Mouse (Mus musculus): Measurements from ENCODE around the gene Ccdc27.

The Ccdc27 gene

DNA sequence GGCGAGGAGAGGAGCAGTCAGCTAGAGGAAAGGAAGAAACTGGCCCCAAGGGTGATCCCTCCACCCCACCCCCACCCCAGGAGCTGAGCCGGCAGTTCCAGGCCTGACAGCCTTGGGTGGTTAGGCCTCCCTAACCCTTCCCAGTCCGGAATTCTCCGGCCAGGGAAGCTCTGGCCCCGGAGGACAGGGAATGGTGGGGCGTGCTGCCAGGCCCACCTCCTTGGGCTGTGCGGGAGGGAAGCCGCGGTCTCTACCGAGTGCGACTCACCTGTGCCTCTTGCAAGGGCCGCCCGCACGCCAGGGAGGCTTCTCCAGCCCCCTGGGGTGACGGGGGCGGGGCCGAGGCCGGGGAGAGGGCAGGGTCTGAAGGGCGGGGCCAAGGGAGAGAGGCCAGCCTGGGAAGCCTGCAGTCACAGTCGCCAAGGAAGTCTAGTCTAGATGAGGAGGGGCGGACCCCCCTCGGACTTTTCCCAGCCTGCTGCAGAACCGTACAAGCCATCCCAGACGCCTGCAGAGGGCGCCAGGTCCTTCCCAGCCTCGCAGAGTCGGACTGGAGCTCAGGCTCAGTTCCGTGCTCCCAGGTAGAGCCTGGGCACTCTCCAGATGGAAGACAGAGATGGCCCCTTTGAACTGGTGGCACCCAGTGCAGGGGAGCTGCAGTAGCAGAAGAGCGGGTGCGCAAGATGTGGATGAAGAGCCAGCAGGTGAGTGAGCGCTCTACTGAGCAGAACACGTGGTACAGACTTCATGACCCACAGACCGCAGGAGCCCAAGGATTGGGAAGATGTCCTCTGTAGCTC is 16.6 kb downstream of the Ccdc27 start, which contains the start of gene Smim1:
TSS of gene Smim1 (minus strand) at position 590 of the 800 bp plus-strand sequence.
- DNase-seq (ENCODE audit: extremely low spot score, low spot score): peak; percentile 57

GRCm38 (mm10) chr4:154024729-154025521 is 17.6 kb downstream of the Ccdc27 start:
- no peak for DNase-seq (ENCODE audit: extremely low spot score, low spot score)

- no peak for DNase-seq (ENCODE audit: extremely low spot score, low spot score)
Measured at GRCm38 (mm10) chr4:154023754-154024601, 18.5 kb downstream of the Ccdc27 start.

GRCm38 (mm10) chr4:154022844-154023243 is 19.6 kb downstream of the Ccdc27 start:
- no peak for DNase-seq (ENCODE audit: extremely low spot score, low spot score)

DNA sequence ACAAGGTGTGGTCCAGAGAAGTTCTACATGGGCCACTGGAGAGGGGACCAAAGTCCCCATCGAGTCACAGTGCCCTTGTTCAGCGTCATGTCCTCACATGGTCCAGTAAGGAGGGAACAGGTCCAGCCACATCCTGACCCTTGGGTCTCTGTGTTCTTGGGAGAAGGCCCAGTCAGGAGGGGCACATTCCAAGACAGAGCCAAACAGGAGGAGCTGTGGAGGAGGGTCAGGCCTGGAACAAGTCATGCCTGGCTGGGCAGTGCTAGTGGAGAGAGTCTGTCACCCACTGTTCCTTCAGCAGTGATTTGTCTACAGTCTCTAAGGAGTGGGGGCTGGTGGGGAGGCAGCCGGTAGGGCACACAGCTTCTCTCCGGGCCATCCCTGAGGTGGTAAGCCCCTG is 20.1 kb downstream of the Ccdc27 start:
- DNase-seq (ENCODE audit: extremely low spot score, low spot score): no peak

GRCm38 (mm10) chr4:154021432-154021831 is 21.0 kb downstream of the Ccdc27 start:
- no peak for DNase-seq (ENCODE audit: extremely low spot score, low spot score)

DNA sequence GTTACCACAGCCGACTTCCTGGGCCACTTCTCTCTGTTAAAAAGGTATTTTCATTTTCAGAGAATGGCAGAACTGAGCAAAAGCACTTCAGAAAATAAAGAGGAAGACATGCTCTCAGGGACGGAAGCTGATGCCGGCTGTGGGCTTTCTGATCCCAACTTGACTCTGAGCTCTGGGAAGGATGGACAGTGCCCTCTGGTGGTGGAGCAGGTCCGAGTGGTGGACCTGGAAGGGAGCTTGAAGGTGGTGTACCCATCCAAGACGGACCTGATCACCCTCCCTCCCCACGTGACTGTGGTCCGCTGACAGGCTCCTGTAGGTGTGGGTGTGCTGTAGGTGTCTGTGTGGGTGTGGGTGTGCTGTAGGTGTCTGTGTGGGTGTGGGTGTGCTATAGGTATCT is 22.9 kb downstream of the Ccdc27 start:
- DNase-seq (ENCODE audit: extremely low spot score, low spot score): no peak

DNA sequence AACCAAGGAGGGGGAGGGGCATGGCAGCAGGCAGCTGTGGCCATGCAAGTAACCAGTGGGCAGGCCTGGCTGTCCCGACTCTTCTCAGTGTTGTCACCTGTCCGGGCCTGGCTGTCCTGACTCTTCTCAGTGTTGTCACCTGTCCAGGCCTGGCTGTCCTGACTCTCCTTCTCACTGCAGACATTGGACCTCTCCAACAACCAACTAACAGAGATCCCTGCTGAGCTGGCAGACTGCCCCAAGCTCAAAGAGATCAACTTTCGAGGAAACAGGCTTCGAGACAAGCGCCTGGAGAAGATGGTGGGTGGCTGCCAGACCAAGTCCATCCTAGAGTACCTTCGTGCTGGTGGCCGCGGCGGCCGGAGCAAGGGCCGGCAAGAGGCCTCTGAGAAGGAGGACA is 27.0 kb downstream of the Ccdc27 start:
- DNase-seq (ENCODE audit: extremely low spot score, low spot score): no peak

- DNase-seq (ENCODE audit: extremely low spot score, low spot score): peak; percentile 26
Measured at GRCm38 (mm10) chr4:154012132-154012882, 30.2 kb downstream of the Ccdc27 start.

DNA sequence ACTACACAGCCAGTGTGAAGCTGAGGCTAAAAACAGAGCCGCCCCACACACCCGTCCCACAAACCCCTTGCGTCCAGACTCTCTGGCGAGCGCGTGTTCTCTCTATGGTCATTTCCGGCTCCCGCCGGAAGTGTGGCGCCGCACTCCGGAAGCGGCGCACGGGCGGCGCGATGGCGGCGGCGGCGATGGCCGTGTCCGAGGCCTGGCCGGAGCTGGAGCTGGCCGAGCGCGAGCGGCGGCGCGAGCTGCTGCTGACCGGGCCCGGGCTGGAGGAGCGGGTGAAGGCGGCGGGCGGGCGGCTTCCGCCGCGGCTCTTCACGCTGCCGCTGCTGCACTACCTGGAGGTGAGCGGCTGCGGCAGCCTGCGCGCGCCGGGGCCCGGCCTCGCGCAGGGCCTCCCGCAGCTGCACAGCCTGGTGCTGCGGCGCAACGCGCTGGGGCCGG is 30.8 kb downstream of the Ccdc27 start, which contains the start of gene Lrrc47:
TSS of gene Lrrc47 (plus strand) at position 86 of the 444 bp plus-strand sequence.
- peak; percentile 88 for DNase-seq (ENCODE audit: extremely low spot score, low spot score)

- DNase-seq (ENCODE audit: extremely low spot score, low spot score): no peak
Measured at GRCm38 (mm10) chr4:154010907-154011645, 31.4 kb downstream of the Ccdc27 start.

- DNase-seq (ENCODE audit: extremely low spot score, low spot score): no peak
Measured at GRCm38 (mm10) chr4:154007759-154008158, 34.7 kb downstream of the Ccdc27 start.

GRCm38 (mm10) chr4:154006264-154006663 is 36.2 kb downstream of the Ccdc27 start:
- DNase-seq (ENCODE audit: extremely low spot score, low spot score): no peak

DNA sequence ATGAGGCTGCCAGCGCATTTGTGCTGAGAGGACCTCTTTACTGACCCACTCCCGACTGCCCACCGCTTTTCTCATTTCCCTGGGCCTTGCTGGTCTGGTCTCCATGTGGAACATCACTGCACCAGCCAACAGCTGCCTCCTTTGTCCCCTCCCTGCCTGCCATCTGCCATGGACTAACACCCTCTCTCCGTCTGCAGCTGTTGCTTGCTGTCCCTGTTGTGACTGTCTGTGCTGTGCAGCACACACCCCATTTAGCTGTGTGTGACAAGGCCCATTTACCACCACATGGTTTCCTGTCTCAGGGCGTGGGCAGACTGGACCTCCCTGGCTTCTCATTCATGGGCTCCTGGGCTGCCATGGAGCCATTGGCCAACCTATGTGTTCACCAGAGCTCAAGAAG is 37.0 kb downstream of the Ccdc27 start:
- DNase-seq (ENCODE audit: extremely low spot score, low spot score): no peak

DNA sequence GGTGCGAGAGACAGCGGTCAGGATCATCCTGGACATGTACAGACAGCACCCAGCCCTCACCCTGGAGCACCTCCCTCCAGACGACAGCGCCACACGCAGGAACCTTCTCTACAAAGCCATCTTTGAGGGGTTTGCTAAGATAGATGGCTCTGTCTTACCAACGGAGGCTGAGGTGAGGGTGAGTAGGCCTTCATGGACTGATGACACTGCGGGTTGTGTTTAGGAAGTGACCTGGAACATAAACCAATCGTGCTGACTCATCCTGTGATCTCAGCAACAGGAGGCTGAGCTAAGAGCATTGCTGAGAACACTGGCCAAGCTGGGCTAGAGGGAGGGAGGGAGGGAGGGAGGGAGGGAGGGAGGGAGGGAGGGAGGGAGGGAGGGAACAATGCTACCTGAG is 49.0 kb downstream of the Ccdc27 start:
- DNase-seq (ENCODE audit: extremely low spot score, low spot score): no peak

DNA sequence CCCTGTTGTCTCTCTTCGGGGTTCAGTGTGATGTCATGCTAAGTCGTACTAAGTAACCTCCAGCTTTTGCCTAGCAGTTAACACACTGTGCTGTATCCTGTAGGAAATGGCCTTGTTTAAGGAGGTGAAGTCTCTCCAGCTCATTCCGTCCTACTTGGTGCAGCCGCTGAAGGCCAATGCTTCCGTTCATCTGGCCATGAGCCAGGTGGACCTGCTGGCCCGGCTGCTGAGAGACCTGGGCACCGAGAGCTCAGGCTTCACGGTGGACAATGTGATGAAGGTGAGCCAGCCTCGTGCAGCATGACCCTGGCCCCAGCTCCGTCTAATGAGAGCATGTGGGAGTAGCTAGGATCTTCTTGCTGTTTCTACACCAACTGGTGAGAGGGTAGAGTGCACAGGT is 49.8 kb downstream of the Ccdc27 start:
- DNase-seq (ENCODE audit: extremely low spot score, low spot score): no peak

- DNase-seq (ENCODE audit: extremely low spot score, low spot score): no peak
Measured at GRCm38 (mm10) chr4:153980470-153980869, 62.0 kb downstream of the Ccdc27 start.

GRCm38 (mm10) chr4:153979243-153979642 is 63.2 kb downstream of the Ccdc27 start:
- no peak for DNase-seq (ENCODE audit: extremely low spot score, low spot score)
